Mouse (Mus musculus): ENCODE measurements around the gene Mybl2.

Mybl2 gene

GRCm38 (mm10) chr2:163071590-163071989 lies 17.1 kb downstream of the Mybl2 start:
- 90% methylated on average over 3 of the region's 3 CpGs for WGBS

GRCm38 (mm10) chr2:163073023-163073757 lies 18.7 kb downstream of the Mybl2 start:
- 97% methylated on average over 9 of the region's 9 CpGs for WGBS

GRCm38 (mm10) chr2:163074006-163074405 lies 19.5 kb downstream of the Mybl2 start:
- WGBS = 66% methylated on average over 7 of the region's 7 CpGs

- WGBS = 93% methylated on average over 12 of the region's 12 CpGs
Observed at GRCm38 (mm10) chr2:163074808-163075207, 20.3 kb downstream of the Mybl2 start.

GRCm38 (mm10) chr2:163075234-163075633 lies 20.7 kb downstream of the Mybl2 start:
- WGBS = 75% methylated on average over 3 of the region's 3 CpGs

GRCm38 (mm10) chr2:163079041-163079440 lies 24.6 kb downstream of the Mybl2 start:
- 98% methylated on average over 4 of the region's 4 CpGs for WGBS

GRCm38 (mm10) chr2:163082591-163082990 lies 28.1 kb downstream of the Mybl2 start:
- WGBS = 82% methylated on average over 5 of the region's 5 CpGs

- 94% methylated on average over 3 of the region's 3 CpGs for WGBS
Observed at GRCm38 (mm10) chr2:163084519-163084918, 30.0 kb downstream of the Mybl2 start.

- 91% methylated on average over 6 of the region's 6 CpGs for WGBS
Observed at GRCm38 (mm10) chr2:163085047-163085446, 30.6 kb downstream of the Mybl2 start.

- WGBS = 89% methylated on average over 8 of the region's 8 CpGs
Observed at GRCm38 (mm10) chr2:163086561-163086960, 32.1 kb downstream of the Mybl2 start.

- 81% methylated on average over 9 of the region's 9 CpGs for WGBS
Observed at GRCm38 (mm10) chr2:163087728-163088127, 33.2 kb downstream of the Mybl2 start, which contains the start of gene Gtsf1l. TSS of gene Gtsf1l (minus strand) at chr2:163087855.

GRCm38 (mm10) chr2:163089475-163090123 lies 35.1 kb downstream of the Mybl2 start:
- WGBS = 85% methylated on average over 5 of the region's 5 CpGs

GRCm38 (mm10) chr2:163094909-163095308 lies 40.4 kb downstream of the Mybl2 start:
- WGBS = 94% methylated on average over 10 of the region's 10 CpGs

- 81% methylated on average over 3 of the region's 3 CpGs for WGBS
Observed at GRCm38 (mm10) chr2:163095784-163096183, 41.3 kb downstream of the Mybl2 start.

- WGBS = 64% methylated on average over 8 of the region's 8 CpGs
Observed at GRCm38 (mm10) chr2:163099919-163100318, 45.4 kb downstream of the Mybl2 start.

- WGBS = 64% methylated on average over 5 of the region's 5 CpGs
Observed at GRCm38 (mm10) chr2:163100551-163100950, 46.1 kb downstream of the Mybl2 start.

GRCm38 (mm10) chr2:163101646-163102203 lies 47.2 kb downstream of the Mybl2 start:
- 11% methylated on average over 10 of the region's 10 CpGs for WGBS

GRCm38 (mm10) chr2:163102216-163102615 lies 47.7 kb downstream of the Mybl2 start:
- 58% methylated on average over 7 of the region's 7 CpGs for WGBS

GRCm38 (mm10) chr2:163102900-163103653 lies 48.6 kb downstream of the Mybl2 start:
- 67% methylated on average over 18 of the region's 18 CpGs for WGBS

- 61% methylated on average over 13 of the region's 13 CpGs for WGBS
Observed at GRCm38 (mm10) chr2:163104086-163104770, 49.7 kb downstream of the Mybl2 start.

GRCm38 (mm10) chr2:163108385-163108784 lies 53.9 kb downstream of the Mybl2 start:
- WGBS = 58% methylated on average over 9 of the region's 9 CpGs
